Mouse (Mus musculus) kidney, postnatal 0 days (tissue): Measurements from ENCODE around the gene Sfxn4. TPM values are rescaled to one million over a fixed set of nuclear protein-coding genes. Genes with fewer than 3 reads are reported as not detected.

ENCODE experiments used
- ATAC-seq: fragments of 200-750 bp; cut with Nextera tagmentation; replicated peaks from 2 replicates; pipeline ENCODE4 v1.8.0; 2017; ENCODE audit warnings: low read depth, moderate number of reproducible peaks, moderate TSS enrichment, moderate library complexity; ENCODE audit not compliant: low FRiP score
- DNase-seq: peaks from one replicate; pipeline ENCODE4 v3.0.0-alpha.2; 2016; ENCODE audit warnings: low spot score
- H3K27ac ChIP-seq: fragments of 300-500 bp; sonication (generic); 2 replicates; pipeline ENCODE4 v1.5.1; 2014; ENCODE audit warnings: mild to moderate bottlenecking
- H3K27me3 ChIP-seq: fragments of 300-500 bp; sonication (generic); 2 replicates; pipeline ENCODE4 v1.6.1; 2014; ENCODE audit warnings: low read length, mixed read lengths; ENCODE audit not compliant: insufficient read depth
- H3K36me3 ChIP-seq: fragments of 300-500 bp; sonication (generic); 2 replicates; pipeline ENCODE4 v1.6.1; 2014; ENCODE audit warnings: low read length, mixed read lengths; ENCODE audit not compliant: insufficient read depth
- H3K4me1 ChIP-seq: fragments of 300-500 bp; sonication (generic); replicated peaks from 2 replicates; pipeline ENCODE4 v1.6.1; 2014; ENCODE audit warnings: antibody characterized with exemption, low read length, mixed read lengths; ENCODE audit not compliant: insufficient read depth
- H3K4me2 ChIP-seq: fragments of 300-500 bp; sonication (generic); 2 replicates; pipeline ENCODE4 v1.6.1; 2014; ENCODE audit warnings: mild to moderate bottlenecking, low read length, moderate library complexity, mixed read lengths
- H3K4me3 ChIP-seq: fragments of 300-500 bp; sonication (generic); replicated peaks from 2 replicates; pipeline ENCODE4 v1.5.1; 2014; ENCODE audit warnings: low read depth, low read length
- H3K9ac ChIP-seq: fragments of 300-500 bp; sonication (generic); 2 replicates; pipeline ENCODE4 v1.6.1; 2014; ENCODE audit warnings: low read depth, low read length
- H3K9me3 ChIP-seq: fragments of 300-500 bp; sonication (generic); replicated peaks from 2 replicates; pipeline ENCODE4 v1.6.1; 2016; ENCODE audit warnings: low read length, inconsistent platforms, mixed read lengths
- CTCF ChIP-seq: IDR thresholded peaks from 2 replicates; pipeline ENCODE4 v1.5.1; 2016; ENCODE audit warnings: antibody characterized with exemption, low read depth, mild to moderate bottlenecking, moderate library complexity
- WGBS: fragments of 180-500 bp; shearing (Covaris S2); extraction: QIAGEN DNeasy Blood & Tissue Kit; methylation state at CpG from one replicate; pipeline ENCODE4 v1.1.7; 2014; 5-methylcytosine and 5-hydroxymethylcytosine counted together
- polyA plus RNA-seq: library from polyadenylated mRNA; unstranded; fragments of >200 nt; fragmentation: Nextera tagmentation; extraction: Ambion mirVana; gene quantifications from 2 replicates; pipeline ENCODE4 v1.2.1, GENCODE M21; 2015

The Sfxn4 gene
- 8.3 and 8.7 TPM in 2 replicates for polyA plus RNA-seq

GRCm38 (mm10) chr19:60860868-60861700 is at the start of gene Sfxn4:
TSS of gene Sfxn4 (minus strand) at chr19:60861479.
- Histone ChIP-seq H3K9me3 (no peaks in the 10 kb centered on the region), H3K36me3 (peaks cover 16% of the 10 kb centered on the region), H3K9ac (peak within 1 kb of the TSS; percentile 62), H3K4me2 (peak within 1 kb of the TSS; percentile 71), H3K27ac (peak within 1 kb of the TSS; percentile 72), H3K27me3 (no peaks in the 10 kb centered on the region), H3K4me1 (no peaks in the 10 kb centered on the region), H3K4me3 (peak within 1 kb of the TSS; percentile 58)
- peak; percentile 99 for DNase-seq
- TF ChIP-seq CTCF = peak; percentile 13; the same call in 1 of the 2 replicates
- WGBS = 3% methylated on average over 30 of the region's 30 CpGs
- ATAC-seq = peak; percentile 99

- Histone ChIP-seq H3K4me1 (no peaks in the 10 kb centered on the region), H3K4me2 (no peak overlapping the region), H3K4me3 (no peak overlapping the region), H3K9ac (no peak overlapping the region), H3K27ac (no peak overlapping the region), H3K27me3 (no peaks in the 10 kb centered on the region), H3K36me3 (no peaks in the 10 kb centered on the region), H3K9me3 (no peaks in the 10 kb centered on the region)
- no peak for ATAC-seq
- DNase-seq = no peak
- TF ChIP-seq CTCF = no peak
Observed at GRCm38 (mm10) chr19:60910304-60910703, 49.0 kb upstream of the Sfxn4 start.

GRCm38 (mm10) chr19:60905477-60905876 is 44.2 kb upstream of the Sfxn4 start:
- no peak overlapping the region for H3K4me3 ChIP-seq
- TF ChIP-seq CTCF = no peak
- 90% methylated on average over 5 of the region's 5 CpGs for WGBS
- H3K36me3 ChIP-seq = no peaks in the 10 kb centered on the region
- no peaks in the 10 kb centered on the region for H3K9me3 ChIP-seq
- no peak overlapping the region for H3K27ac ChIP-seq
- no peak for ATAC-seq
- no peak for DNase-seq
- H3K4me1 ChIP-seq = no peaks in the 10 kb centered on the region
- H3K27me3 ChIP-seq = no peaks in the 10 kb centered on the region
- H3K9ac ChIP-seq = no peak overlapping the region
- H3K4me2 ChIP-seq = no peak overlapping the region

GRCm38 (mm10) chr19:60903971-60904370 is 42.7 kb upstream of the Sfxn4 start:
- ATAC-seq (no peak), DNase-seq (no peak)
- TF ChIP-seq CTCF = no peak
- 95% methylated on average over 1 of the region's 1 CpGs for WGBS
- H3K27ac ChIP-seq = no peak overlapping the region
- no peaks in the 10 kb centered on the region for H3K27me3 ChIP-seq
- no peaks in the 10 kb centered on the region for H3K9me3 ChIP-seq
- H3K4me3 ChIP-seq = no peak overlapping the region
- no peak overlapping the region for H3K4me2 ChIP-seq
- H3K9ac ChIP-seq = no peak overlapping the region
- H3K4me1 ChIP-seq = no peaks in the 10 kb centered on the region
- H3K36me3 ChIP-seq = no peaks in the 10 kb centered on the region

- Histone ChIP-seq H3K36me3 (no peaks in the 10 kb centered on the region), H3K9me3 (no peaks in the 10 kb centered on the region), H3K9ac (no peak overlapping the region), H3K27ac (no peak overlapping the region), H3K4me2 (no peak overlapping the region), H3K4me1 (no peaks in the 10 kb centered on the region), H3K27me3 (no peaks in the 10 kb centered on the region), H3K4me3 (no peak overlapping the region)
- no peak for DNase-seq
- TF ChIP-seq CTCF = no peak
- 86% methylated on average over 1 of the region's 1 CpGs for WGBS
- no peak for ATAC-seq
Observed at GRCm38 (mm10) chr19:60903139-60903538, 41.9 kb upstream of the Sfxn4 start.

- WGBS = 26% methylated on average over 3 of the region's 3 CpGs
- no peak for DNase-seq
- H3K4me3 ChIP-seq = no peak overlapping the region
- no peak for TF ChIP-seq CTCF
- H3K9ac ChIP-seq = no peak overlapping the region
- ATAC-seq = no peak
- no peaks in the 10 kb centered on the region for H3K9me3 ChIP-seq
- no peaks in the 10 kb centered on the region for H3K27me3 ChIP-seq
- H3K4me1 ChIP-seq = 0 out of 2 replicates have a peak, but pooled peaks cover 4% of the 10 kb centered on the region
- H3K27ac ChIP-seq = no peak overlapping the region
- H3K36me3 ChIP-seq = no peaks in the 10 kb centered on the region
- no peak overlapping the region for H3K4me2 ChIP-seq
Observed at GRCm38 (mm10) chr19:60895251-60895880, 34.1 kb upstream of the Sfxn4 start.
